Comparison of ENCODE assay signal across 16 mouse cellular contexts in genomic region chr9:111459466-111459865, GRCm38 (mm10). TPM values are rescaled to one million over a fixed set of nuclear protein-coding genes. Genes with fewer than 3 reads are reported as not detected.
DNase-seq lines count a peak whose midpoint lies in the region; ATAC-seq and TF ChIP-seq lines count a peak whose summit lies in the region.
"Had no signal": no experiment of that assay in that cellular context is flagged by ENCODE, and none has a peak within 500 bp of the region (broad histone marks: within the 10 kb centered on the region; RNA-seq: fewer than 3 reads in every experiment).

No protein-coding gene starts in this region.

- no peak for ATAC-seq in kidney, embryonic 14.5 days (ENCODE audit: low FRiP score, low TSS enrichment)
- no peak for ATAC-seq in midbrain, embryonic 11.5 days (ENCODE audit: low FRiP score)
- ATAC-seq in midbrain, embryonic 14.5 days (ENCODE audit: low FRiP score, low TSS enrichment): no peak
- ATAC-seq in hindbrain, embryonic 15.5 days (ENCODE audit: low FRiP score, low read depth): no peak
- ATAC-seq in erythroid progenitor cell, adult 5-6 weeks (replicated peaks; ENCODE audit: low FRiP score, poor library complexity, severe bottlenecking): no peak
- ATAC-seq in inflammation-experienced regulatory T-cells, adult 6 months: no peak

- no peaks in the 10 kb centered on the region for H3K9me3 ChIP-seq in kidney, embryonic 14.5 days (ENCODE audit: control insufficient read depth, low read length)
- H3K9me3 ChIP-seq in midbrain, embryonic 11.5 days (ENCODE audit: control insufficient read depth, low read length): no peaks in the 10 kb centered on the region
- no peaks in the 10 kb centered on the region for H3K9me3 ChIP-seq in midbrain, embryonic 14.5 days (ENCODE audit: control insufficient read depth, low read length)
- H3K9me3 ChIP-seq in hindbrain, embryonic 15.5 days: no peaks in the 10 kb centered on the region
- H3K9me3 ChIP-seq: heart, embryonic 12.5 days; limb, embryonic 13.5 days had no signal

- H3K4me2 ChIP-seq in kidney, embryonic 14.5 days (replicated peaks; ENCODE audit: low read depth, low read length): no peak overlapping the region
- H3K4me2 ChIP-seq in midbrain, embryonic 11.5 days: no peak overlapping the region
- H3K4me2 ChIP-seq in midbrain, embryonic 14.5 days (ENCODE audit: low read length): no peak overlapping the region
- no peak overlapping the region for H3K4me2 ChIP-seq in hindbrain, embryonic 15.5 days
- H3K4me2 ChIP-seq: heart, embryonic 12.5 days; limb, embryonic 13.5 days had no signal

- no peaks in the 10 kb centered on the region for H3K27me3 ChIP-seq in kidney, embryonic 14.5 days (ENCODE audit: control insufficient read depth, insufficient read depth, low read length)
- no peaks in the 10 kb centered on the region for H3K27me3 ChIP-seq in midbrain, embryonic 11.5 days (ENCODE audit: control insufficient read depth, insufficient read depth, low read length)
- no peaks in the 10 kb centered on the region for H3K27me3 ChIP-seq in midbrain, embryonic 14.5 days (ENCODE audit: control insufficient read depth, insufficient read depth, low read length)
- H3K27me3 ChIP-seq in hindbrain, embryonic 15.5 days: no peaks in the 10 kb centered on the region
- H3K27me3 ChIP-seq in small intestine, adult 2 months (ENCODE audit: control insufficient read depth, insufficient read depth, low read length): no peaks in the 10 kb centered on the region
- H3K27me3 ChIP-seq: heart, embryonic 12.5 days; limb, embryonic 13.5 days had no signal

- no peak overlapping the region for H3K9ac ChIP-seq in kidney, embryonic 14.5 days (ENCODE audit: low read depth, low read length)
- no peak overlapping the region for H3K9ac ChIP-seq in midbrain, embryonic 11.5 days (ENCODE audit: low read length)
- H3K9ac ChIP-seq in midbrain, embryonic 14.5 days (replicated peaks; ENCODE audit: low read length): no peak overlapping the region
- H3K9ac ChIP-seq in hindbrain, embryonic 15.5 days: no peak overlapping the region
- H3K9ac ChIP-seq: heart, embryonic 12.5 days; limb, embryonic 13.5 days had no signal

- H3K4me3 ChIP-seq in kidney, embryonic 14.5 days (ENCODE audit: low read length): no peak overlapping the region
- no peak overlapping the region for H3K4me3 ChIP-seq in midbrain, embryonic 11.5 days (ENCODE audit: low read depth, low read length)
- H3K4me3 ChIP-seq in midbrain, embryonic 14.5 days (replicated peaks; ENCODE audit: low read depth, low read length): no peak overlapping the region
- no peak overlapping the region for H3K4me3 ChIP-seq in hindbrain, embryonic 15.5 days
- H3K4me3 ChIP-seq in small intestine, adult 2 months (ENCODE audit: low read depth, low read length): no peak overlapping the region
- H3K4me3 ChIP-seq: heart, embryonic 12.5 days; limb, embryonic 13.5 days had no signal

- 54% methylated on average over 8 of the region's 8 CpGs for WGBS in kidney, embryonic 14.5 days
- WGBS in midbrain, embryonic 11.5 days: 74% methylated on average over 8 of the region's 8 CpGs
- 74% methylated on average over 8 of the region's 8 CpGs for WGBS in midbrain, embryonic 14.5 days
- WGBS in hindbrain, embryonic 15.5 days: 72% methylated on average over 8 of the region's 8 CpGs
- 63% methylated on average over 8 of the region's 8 CpGs for WGBS in small intestine, adult 2 months

- DNase-seq in kidney, adult 8-10 months: no peak
- DNase-seq in midbrain, embryonic 11.5 days (ENCODE audit: low spot score, missing footprints): peak; percentile 77
- DNase-seq in midbrain, embryonic 14.5 days: no peak
- DNase-seq: cerebellum, adult 8-10 months; gastrocnemius, postnatal 14 days; heart, postnatal 36 days; lung, adult 2 months had no signal

- H3K27ac ChIP-seq in kidney, embryonic 14.5 days (ENCODE audit: low read depth, low read length): peak overlapping the region; percentile 32; the same call in 1 of the 2 replicates
- H3K27ac ChIP-seq in midbrain, embryonic 11.5 days (ENCODE audit: low read depth, low read length): no peak overlapping the region
- H3K27ac ChIP-seq in midbrain, embryonic 14.5 days (replicated peaks; ENCODE audit: low read depth, low read length): no peak overlapping the region
- H3K27ac ChIP-seq in hindbrain, embryonic 15.5 days (replicated peaks): 0 out of 2 replicates have a peak overlapping the region, but pooled peaks have one; percentile 10
- 0 out of 2 replicates have a peak overlapping the region, but pooled peaks have one; percentile 15 for H3K27ac ChIP-seq in small intestine, adult 2 months (ENCODE audit: insufficient read depth, low read depth, low read length)
- H3K27ac ChIP-seq: limb, embryonic 13.5 days; macrophage had no signal

- no peaks in the 10 kb centered on the region for H3K36me3 ChIP-seq in kidney, embryonic 14.5 days (ENCODE audit: control insufficient read depth, insufficient read depth, low read length)
- no peaks in the 10 kb centered on the region for H3K36me3 ChIP-seq in midbrain, embryonic 11.5 days (ENCODE audit: control insufficient read depth, insufficient read depth, low read length)
- H3K36me3 ChIP-seq in midbrain, embryonic 14.5 days (ENCODE audit: control insufficient read depth, insufficient read depth, low read length): no peaks in the 10 kb centered on the region
- no peaks in the 10 kb centered on the region for H3K36me3 ChIP-seq in hindbrain, embryonic 15.5 days
- no peaks in the 10 kb centered on the region for H3K36me3 ChIP-seq in small intestine, adult 2 months (ENCODE audit: control insufficient read depth, insufficient read depth, low read length)
- H3K36me3 ChIP-seq: G1E; heart, embryonic 12.5 days; limb, embryonic 13.5 days had no signal

- TF ChIP-seq POLR2A in small intestine, adult 2 months (IDR thresholded peaks at IDR 0.05; ENCODE audit: low read depth, low read length): no peak

- no peak for TF ChIP-seq CTCF in small intestine, adult 2 months (IDR thresholded peaks at IDR 0.05; ENCODE audit: extremely low read depth, insufficient read length, insufficient replicate concordance, low read depth, low read length)

- peaks cover 3% of the 10 kb centered on the region; the same call in 1 of the 2 replicates for H3K4me1 ChIP-seq in kidney, embryonic 14.5 days (ENCODE audit: control insufficient read depth, insufficient read depth, low read length)
- H3K4me1 ChIP-seq in midbrain, embryonic 11.5 days (ENCODE audit: control insufficient read depth, insufficient read depth, low read length): peaks cover 4% of the 10 kb centered on the region; the same call in 1 of the 2 replicates
- H3K4me1 ChIP-seq in midbrain, embryonic 14.5 days (ENCODE audit: control insufficient read depth, insufficient read depth, low read length): peaks cover 22% of the 10 kb centered on the region
- H3K4me1 ChIP-seq in hindbrain, embryonic 15.5 days (replicated peaks): peaks cover 11% of the 10 kb centered on the region
- no peaks in the 10 kb centered on the region; the same call in 1 of the 2 replicates for H3K4me1 ChIP-seq in small intestine, adult 2 months (ENCODE audit: control insufficient read depth, insufficient read depth, insufficient read length, low read length)

RNA-seq across cellular contexts. Expression of gene Dclk3, which starts 20.6 kb away (rescaled TPM):
- 1.0 and 2.0 TPM in 2 replicates for polyA plus RNA-seq in kidney, embryonic 14.5 days (2014; fragmentation: Nextera tagmentation; extraction: Ambion mirVana)
- 0.18 and 0.28 TPM in 2 replicates for polyA plus RNA-seq in midbrain, embryonic 11.5 days (2014; fragmentation: Nextera tagmentation; extraction: Ambion mirVana)
- polyA plus RNA-seq in midbrain, embryonic 14.5 days (2014; fragmentation: Nextera tagmentation; extraction: Ambion mirVana): 3.4 and 4.3 TPM in 2 replicates
- 6.7 and 7.6 TPM in 2 replicates for polyA plus RNA-seq in hindbrain, embryonic 15.5 days (2015; fragmentation: Nextera tagmentation; extraction: Ambion mirVana)
- polyA plus RNA-seq in small intestine, adult 2 months (2012; rRNA removed): 0.39 and 2.2 TPM in 2 replicates
- not detected in 2 replicates for total RNA-seq in erythroid progenitor cell, adult 5-6 weeks (2015; ENCODE audit: low replicate concordance)
- total RNA-seq in erythroid progenitor cell, adult 5-6 weeks (2017; ENCODE audit: low replicate concordance): not detected in 2 replicates
- polyA plus RNA-seq in inflammation-experienced regulatory T-cells, adult 6 months (2017; shearing (Covaris generic)): not detected
- polyA plus RNA-seq: G1E, macrophage had no signal

Comparison
In these comparisons a context has a peak if more than half of its experiments do, and no peak if none do; other contexts are left out.
1. H3K27ac ChIP-seq: peak in kidney, embryonic 14.5 days (single experiment), hindbrain, embryonic 15.5 days (single experiment) and small intestine, adult 2 months (single experiment); none in midbrain, embryonic 11.5 days (single experiment) and midbrain, embryonic 14.5 days (single experiment).